Mouse (Mus musculus) lung, adult 2 months (tissue): ENCODE results near the gene Fam129b.

Experiments used
- CTCF ChIP-seq: fragments of 200-500 bp; IDR thresholded peaks from 2 replicates; pipeline ENCODE4 v1.5.1; 2011; ENCODE audit warnings: mild to moderate bottlenecking, low read length, control low read depth; ENCODE audit not compliant: insufficient read depth
- POLR2A ChIP-seq: fragments of 200-500 bp; IDR thresholded peaks from 2 replicates; pipeline ENCODE4 v1.6.1; 2011; ENCODE audit warnings: low read depth, mild to moderate bottlenecking, control low read depth, low read length, borderline replicate concordance; ENCODE audit errors: extremely low read depth

GRCm38 (mm10) chr2:32908272-32908671, 32.4 kb downstream of the Fam129b start:
- TF ChIP-seq CTCF (no peak), POLR2A (no peak)
